Mouse (Mus musculus): ENCODE results near the gene Ripor3.

Ripor3 gene

DNA sequence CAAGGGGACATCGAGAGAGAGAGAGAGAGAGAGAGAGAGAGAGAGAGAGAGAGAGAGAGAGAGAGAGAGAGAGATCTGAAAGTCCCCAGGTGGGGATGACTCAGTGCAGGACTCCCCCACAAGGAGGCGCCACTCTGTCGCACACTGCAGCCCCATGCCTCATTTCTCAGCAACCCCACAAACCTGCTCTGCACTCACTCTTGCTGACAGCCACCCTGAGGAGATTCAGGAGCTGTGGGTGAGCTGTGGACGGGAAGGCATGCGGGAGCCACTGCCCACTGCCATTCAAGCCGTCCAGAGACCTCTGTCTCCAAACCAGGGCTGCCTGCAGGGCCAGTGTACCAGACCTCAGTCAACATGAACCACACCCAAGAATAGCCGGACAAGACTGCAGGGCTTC, 23.7 kb downstream of the Ripor3 start:
- DNase-seq (ENCODE audit: low spot score): no peak

DNA sequence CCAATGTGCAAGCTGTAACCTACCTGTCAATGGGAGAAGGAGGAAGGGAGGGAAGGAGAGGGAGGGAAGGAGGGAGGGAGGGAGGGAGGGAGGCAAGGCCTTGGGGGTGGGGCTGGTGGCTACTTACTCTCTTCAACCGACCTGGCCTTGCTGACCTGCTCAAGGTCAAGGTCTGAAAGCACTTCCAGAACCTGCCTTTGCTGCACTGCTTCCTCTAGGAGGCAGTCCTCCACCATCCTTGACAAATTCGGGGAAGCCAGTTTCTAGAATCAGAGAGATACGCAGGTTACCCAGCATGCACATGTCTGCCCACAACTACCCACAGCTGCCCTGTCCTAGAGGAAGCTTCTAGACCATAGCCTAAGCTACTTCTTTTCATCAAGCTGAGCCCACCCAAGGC, 25.5 kb downstream of the Ripor3 start:
- DNase-seq (ENCODE audit: low spot score): no peak

DNA sequence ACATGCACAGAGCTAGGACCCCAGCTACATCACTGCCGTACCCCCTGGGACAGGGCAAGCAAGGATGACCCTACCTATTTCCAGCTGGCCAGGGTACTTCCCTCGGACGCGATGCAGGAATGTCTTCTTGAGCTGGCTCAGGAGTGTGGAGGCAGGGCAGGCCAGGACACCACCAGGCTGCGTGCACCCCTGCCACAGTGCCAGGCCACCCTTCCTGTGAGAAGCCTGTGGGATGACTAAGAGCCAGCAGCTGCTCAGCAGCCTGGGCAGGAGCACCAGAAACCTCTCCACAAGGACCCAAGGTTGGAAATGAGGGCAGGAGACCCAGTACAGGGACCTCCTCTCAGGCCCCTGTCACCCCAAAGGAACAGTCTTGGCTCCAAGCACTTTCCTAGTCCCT, 26.0 kb downstream of the Ripor3 start:
- DNase-seq (ENCODE audit: low spot score): no peak

DNA sequence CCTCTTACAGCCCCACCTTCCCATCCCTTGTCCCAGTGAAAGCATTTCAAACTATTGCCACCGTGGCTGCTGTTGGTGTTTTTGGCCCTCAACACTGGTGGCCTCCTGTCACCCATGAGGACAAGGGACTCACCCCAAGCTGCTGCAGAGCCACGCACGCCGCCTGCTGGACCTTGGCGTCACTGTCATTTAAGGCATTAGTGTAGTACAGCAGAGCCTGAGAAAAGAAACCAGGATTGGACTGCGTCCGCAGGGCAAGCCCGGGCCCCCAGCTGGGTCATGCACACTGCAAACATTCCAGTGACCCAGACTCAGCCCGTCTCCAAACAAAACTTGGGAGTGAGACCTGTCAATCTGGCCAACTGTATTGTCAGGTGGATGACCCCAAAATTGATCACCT, 27.8 kb downstream of the Ripor3 start:
- no peak for DNase-seq (ENCODE audit: low spot score)

DNA sequence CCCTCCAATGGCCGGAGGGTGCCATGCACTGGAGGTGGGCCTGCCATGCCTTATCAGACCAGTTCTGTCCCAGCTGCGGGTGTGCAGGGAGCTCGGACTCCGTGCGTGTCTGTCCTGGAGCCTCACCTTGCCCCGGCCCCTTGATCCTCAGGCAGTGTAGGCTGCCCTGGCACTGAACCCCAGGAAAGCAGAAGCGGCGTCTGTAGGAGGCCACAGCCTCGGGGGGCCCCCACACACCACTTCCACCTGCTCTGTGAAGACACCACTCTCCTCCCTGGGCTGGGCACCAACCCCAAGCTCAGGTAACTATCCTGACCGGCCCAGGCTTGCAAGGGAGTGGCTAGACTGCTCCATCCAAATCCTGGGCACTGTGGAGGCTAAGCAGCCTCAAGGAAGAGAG, 30.0 kb downstream of the Ripor3 start:
- DNase-seq (ENCODE audit: low spot score): no peak

DNA sequence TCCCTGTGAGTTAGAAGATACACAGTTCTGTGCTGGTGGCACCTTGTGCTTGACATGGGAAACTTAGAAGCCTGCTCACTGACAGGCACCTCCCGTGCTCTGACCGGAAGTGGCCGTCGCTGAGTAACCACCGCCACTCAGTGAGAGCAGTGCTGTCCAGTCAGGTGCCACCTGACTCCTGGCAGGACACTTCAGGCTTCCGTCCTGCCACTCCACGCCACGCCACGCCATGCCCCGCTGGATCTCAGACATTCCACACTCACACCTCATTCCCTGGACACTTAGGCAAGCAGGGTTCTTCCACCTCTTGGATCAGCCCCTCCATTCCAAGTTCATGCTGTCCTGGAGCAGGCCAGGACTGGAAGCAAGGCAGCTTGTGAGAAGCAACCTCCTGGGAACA, 32.1 kb downstream of the Ripor3 start:
- no peak for DNase-seq (ENCODE audit: low spot score)

DNA sequence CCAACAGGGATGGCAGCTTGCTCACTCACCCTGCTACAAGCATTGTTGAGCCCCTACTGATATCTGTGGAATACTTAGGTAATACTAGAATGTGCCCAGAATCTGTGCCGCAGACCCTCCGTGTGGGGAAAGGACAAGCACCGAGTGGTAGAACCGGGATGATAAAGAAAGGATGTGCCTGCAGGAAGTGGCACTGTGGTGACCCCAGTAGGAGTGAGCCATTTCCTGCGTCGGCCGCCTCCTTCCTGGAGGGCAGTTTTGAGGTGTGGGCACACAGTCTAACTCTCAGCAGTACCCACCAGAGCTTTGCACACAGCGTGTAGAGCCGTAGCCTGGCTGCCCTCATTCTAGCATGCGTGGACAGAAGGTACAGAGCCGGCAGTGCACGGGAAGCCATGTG, 34.7 kb downstream of the Ripor3 start:
- no peak for DNase-seq (ENCODE audit: low spot score)

DNA sequence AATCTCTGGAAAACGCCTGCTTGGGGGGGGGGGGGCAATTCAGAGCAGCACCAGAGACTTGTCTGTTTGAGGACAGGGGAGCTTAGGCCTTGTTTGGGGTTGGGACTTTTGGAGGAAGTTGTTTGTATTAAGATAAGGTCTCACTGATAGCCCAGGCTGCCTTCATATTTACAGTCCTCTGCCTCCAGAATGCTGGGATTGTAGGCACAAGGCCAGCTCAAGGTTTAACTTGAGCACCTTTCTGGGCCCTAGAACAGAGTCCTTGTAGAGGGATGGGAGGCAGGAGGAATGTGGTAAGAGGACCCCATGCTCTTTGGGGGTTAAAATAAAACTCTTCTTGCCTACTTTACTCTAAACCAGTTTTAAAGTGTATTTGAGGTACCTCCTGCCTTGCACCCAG, 37.6 kb downstream of the Ripor3 start:
- DNase-seq (ENCODE audit: low spot score): no peak

DNA sequence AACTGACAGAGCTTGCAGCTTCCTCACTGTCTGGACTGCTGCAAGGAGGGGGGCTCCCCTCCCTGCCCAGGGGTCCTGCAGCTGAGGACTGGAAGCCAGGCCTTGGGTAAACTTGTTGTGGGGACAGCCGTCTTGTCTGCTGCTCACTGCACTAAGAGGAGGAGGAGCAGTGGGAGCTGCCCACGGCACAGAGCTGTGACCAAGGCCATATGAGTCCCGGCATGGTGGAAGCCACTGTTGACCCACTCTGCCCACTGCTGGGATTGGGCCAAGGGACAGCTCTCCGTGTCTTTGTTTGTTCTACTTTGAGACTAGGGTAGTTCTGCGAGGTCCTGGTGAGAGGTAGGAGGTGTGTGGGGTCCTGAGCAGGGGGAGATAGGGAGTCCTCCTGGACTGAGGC, 38.3 kb downstream of the Ripor3 start:
- DNase-seq (ENCODE audit: low spot score): peak; percentile 57

DNA sequence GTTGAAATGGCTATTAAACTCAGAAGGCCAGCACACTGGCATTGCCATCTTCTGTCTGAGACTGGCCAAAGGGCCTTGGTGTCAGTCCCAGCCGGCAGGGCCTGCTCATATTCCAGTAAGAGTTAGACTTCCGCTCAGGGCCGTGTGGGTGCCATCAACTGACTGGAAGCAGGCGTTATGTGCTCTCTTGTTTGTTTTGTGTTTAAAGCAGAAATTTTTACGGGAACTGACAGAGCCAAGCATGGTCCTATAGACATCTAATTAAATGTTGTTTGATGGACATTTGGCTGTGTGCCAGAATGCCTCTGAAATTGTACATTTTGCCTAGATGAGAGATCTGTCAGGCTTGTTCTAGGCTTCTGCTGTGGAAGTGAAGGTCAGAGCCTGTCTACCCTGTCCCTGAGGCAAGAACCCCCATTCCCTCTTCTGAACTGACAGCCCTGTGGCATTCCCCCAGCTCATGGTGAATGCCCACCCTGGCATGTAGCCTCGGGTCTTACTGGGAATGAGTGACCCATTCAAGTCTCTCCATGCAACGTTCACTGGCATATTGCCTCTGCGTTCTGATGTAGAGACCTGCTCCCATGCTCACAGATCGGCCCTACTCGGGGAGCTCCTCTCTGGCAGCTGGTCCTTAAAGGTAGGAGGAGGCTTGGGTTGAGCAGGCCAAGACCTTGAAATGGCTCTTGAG, 40.4 kb downstream of the Ripor3 start:
- no peak for DNase-seq (ENCODE audit: low spot score)

DNA sequence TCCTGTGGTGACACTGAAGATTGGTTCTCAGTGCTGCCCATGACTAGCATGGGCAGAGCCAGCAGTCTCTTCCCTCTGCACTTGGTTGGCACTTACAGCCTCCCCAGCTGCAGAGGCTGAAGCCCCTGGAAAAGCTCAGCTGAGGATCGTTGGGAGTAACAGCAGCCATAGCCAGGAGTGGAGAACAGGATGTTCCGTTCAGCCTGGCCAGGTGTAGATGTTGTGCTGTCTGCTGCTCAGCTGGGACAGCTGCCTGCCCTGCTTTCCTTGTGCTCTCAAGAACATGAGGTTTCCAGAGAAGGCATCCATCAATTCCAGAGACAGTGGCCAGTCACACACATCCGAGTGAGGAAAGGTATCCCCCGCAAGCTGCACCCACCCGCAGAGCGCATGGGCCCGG, 41.9 kb downstream of the Ripor3 start:
- no peak for DNase-seq (ENCODE audit: low spot score)

DNA sequence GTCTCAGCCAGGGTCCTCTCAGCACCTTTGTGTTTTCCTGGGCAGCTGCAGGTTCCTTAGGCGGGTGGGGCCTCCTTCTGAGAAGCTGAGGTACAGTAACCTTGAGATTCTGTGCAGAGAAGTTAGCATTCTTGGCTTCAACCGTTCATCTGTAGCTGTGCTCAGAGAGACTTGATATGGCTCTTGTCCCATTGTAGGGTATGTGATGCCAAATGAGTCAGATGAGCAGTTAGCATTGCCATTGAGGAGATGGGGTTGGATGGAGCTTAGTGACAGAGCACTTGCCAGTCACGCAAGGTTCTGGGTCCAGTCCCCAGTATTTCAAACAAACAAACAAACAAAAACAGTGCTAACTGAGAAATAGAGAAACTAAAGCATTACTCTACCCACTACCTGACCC, 44.5 kb downstream of the Ripor3 start:
- no peak for DNase-seq (ENCODE audit: low spot score)

DNA sequence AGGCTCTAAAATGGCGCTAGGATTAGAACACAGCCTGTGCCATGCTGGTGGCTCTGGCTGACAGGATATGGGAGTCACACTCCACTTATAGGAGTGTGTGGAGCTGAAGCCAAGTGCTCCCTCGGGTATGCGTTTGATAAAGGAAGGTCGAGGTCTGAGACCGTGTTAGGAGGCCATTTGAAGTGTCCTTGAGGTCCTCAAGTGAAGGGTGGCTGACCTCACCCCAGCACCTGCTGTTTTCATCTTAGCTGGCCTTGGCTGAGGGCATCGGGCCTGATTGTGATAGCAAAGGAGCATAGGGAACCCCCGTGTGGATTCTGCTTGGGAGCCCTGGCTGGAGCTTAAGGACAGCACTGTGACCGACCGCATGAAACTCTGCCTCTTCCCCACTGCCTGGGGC, 46.1 kb downstream of the Ripor3 start:
- peak; percentile 59 for DNase-seq (ENCODE audit: low spot score)

DNA sequence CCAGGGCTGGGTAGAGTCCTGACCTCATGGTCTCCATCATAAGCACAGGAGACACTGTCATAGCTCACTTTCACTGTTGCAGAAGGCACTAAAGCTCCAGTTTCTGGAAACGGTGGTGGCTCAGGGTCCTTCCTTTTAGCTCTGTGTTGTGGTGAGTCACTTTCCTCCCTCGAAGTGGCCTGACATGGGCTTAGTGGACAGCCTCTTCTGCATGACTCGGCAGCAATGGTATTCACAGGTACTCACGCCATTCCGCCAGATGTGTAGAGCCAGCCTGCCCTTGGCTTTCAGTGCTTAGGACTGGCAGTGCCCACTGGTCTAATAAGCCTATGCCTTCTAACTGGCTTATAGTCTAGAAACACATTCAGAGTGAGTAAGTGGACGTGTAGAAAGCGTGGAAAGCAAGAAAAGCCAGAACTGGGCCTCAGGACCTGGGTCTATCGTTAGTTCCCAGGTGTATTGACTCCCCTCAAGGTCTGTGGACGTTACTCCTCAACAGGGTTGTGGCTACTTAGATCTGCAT, 46.6 kb downstream of the Ripor3 start:
- no peak for DNase-seq (ENCODE audit: low spot score)

DNA sequence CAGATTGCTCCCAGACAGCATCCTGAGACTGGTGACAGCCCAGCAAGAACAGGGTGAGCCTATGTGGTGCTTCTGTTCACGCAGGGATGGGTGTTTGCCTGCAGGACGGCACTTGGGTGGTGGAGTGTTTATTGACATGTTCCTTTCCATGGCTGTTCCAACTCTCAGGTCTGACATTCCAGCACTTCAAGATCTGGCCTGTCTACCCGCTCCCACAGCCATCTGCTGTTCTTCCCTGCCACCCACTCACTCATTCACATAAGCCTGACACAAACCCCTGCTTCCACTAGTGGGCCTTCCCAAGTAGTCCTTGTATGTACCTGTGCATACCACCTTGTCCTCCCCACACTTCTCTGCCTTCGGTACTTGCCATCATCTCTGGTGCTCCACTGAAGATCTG, 47.2 kb downstream of the Ripor3 start:
- DNase-seq (ENCODE audit: low spot score): no peak

DNA sequence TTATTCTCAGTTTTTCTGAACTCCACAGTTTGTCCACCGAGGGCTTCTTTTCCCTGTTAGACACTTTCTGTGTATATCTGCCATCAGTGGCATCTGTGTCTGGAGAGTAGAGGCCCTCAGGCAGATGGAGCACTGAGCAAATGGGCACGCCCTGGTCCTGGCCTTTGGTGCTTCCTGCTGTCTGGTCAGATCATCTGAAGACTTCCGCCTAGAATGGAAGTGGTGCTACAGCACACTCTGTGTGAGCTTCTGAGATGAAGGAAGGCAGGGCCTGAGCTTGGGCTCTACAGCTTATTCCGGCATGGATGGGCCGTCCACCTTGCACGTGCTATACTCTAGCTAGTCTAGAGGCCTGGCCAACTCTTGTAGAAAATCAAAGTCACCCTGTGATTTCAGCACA, 48.1 kb downstream of the Ripor3 start:
- DNase-seq (ENCODE audit: low spot score): no peak

DNA sequence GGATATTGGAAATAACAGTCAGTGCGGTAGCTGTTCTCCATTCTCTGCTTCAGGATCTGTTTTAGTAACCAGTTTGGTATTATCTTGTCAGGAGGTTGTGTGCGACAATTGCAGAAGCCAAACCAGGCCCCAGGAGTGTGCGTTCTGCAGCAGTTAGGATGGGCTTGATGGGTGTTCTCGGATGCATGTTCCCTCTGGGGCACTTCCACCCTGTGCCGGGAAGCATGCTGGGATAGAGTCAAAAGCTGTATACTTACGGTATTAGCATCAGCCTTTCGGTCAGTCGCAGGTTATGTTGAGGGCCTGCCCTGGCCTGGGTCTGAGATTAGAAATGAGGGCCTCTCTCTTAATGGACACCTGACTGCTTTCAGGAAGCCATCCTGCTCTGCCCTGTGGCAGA, 49.8 kb downstream of the Ripor3 start:
- DNase-seq (ENCODE audit: low spot score): no peak

DNA sequence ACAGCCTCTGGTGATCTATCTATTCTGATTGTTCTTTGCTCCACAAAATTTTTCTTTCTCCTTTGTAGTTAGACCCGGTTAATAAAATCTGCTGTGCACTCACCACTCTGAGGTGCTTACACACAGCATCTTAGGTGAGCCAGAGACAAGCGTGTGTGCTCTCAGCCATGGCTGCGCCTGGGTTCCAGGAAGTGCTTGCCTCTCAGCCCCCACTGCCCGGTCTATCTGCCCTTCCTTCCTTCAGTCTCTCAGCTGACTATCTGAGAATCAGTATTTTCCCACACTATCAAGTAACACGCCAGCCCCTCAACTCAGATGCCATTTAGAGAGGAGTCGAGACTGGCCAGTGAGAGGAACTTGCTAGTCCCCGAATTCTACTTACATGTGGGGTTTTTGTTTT, 50.4 kb downstream of the Ripor3 start:
- DNase-seq (ENCODE audit: low spot score): no peak

DNA sequence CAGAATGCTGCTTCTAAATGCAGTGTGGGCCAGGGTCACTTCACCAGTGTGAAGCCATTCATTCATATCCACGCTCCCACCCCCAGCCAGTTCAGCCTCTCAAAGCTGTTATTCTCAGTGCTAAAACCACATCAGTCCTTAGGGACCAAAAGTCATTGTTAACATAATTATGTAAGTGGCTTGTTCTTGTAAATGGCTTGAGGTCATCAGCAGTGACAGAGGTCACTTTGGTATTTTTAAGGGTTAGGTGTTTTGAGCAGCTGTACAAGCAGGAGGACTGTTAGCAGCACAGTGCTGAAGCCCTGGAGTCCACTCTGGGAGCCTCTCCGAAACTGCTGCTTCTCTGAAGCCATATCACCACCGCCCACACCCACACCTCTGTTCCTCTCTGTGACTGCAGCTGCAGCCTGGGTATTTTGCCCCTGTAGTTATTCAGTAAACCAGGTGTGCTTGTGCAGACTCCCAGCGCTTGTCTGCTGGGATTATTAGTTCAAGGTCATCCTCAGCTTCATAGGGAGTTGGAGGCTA, 51.0 kb downstream of the Ripor3 start:
- DNase-seq (ENCODE audit: low spot score): no peak

DNA sequence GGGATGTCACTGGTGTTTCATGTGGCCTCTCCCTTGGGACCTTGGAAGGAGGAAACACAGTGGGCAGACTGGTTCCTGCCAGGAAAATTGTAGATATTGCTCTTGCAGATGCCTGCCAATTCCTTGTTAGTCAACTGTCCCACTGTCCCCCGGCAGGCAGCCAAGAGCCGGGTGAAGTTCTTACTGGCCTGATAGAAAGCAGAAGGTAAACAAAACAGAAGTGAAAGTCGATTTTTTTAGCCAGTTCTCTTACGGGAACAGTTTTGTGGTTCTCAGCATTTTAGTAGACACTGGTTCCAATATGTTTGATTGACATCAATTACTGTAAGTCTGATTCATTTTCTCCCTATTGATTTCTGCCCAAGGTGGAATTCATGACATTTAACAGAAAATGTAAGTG, 51.6 kb downstream of the Ripor3 start:
- peak; percentile 90 for DNase-seq (ENCODE audit: low spot score)

DNA sequence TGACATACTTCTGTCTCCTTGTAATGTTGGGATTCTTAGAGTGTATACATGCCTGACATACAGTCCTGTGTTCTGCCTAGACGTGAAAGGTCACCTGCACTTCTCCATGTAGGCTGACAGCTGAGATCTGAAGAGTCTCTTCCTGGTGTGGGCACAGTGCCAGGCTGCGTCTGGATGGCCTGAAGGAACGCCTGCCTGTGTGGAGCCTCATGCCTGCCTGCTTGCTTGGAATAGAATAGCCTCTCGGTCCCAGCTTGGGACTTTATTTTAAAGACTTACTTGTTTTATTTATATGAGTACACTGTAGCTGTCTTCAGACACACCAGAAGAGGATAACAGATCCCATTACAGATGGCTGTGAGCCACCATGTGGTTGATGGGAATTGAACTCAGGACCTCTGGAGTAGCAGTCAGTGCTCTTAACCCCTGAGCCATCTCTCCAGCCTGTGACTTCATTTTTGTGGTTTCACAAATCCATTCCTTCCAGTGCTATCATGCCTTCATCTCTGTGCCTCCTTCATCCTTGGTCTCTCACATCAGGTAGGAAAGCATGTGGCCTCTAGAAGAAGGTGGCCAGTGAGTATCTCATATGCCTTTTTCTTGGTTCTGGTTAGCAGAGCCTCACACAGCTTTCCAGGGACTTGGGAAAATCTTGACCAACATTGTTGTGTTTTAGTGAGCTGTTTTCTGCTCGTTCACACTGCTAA, 52.2 kb downstream of the Ripor3 start:
- no peak for DNase-seq (ENCODE audit: low spot score)

DNA sequence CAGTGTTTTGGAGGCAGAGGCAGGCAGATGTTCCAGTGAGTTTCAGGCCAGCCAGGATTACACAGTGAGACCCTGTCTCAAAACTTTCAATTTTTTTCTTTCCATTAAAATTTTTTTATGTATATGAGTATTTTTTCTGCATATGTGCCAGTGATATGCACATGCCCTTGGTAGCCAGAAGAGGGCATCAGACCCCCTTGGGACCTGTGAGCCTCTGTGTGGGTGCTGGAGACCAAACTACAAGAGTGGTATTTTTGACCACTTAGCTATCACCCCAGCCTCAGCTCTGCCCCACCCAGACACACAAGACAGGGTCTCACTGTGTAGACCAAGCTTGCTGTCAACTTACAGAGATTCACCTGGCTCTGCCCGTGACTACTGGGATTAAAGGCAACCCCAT, 52.9 kb downstream of the Ripor3 start:
- no peak for DNase-seq (ENCODE audit: low spot score)

DNA sequence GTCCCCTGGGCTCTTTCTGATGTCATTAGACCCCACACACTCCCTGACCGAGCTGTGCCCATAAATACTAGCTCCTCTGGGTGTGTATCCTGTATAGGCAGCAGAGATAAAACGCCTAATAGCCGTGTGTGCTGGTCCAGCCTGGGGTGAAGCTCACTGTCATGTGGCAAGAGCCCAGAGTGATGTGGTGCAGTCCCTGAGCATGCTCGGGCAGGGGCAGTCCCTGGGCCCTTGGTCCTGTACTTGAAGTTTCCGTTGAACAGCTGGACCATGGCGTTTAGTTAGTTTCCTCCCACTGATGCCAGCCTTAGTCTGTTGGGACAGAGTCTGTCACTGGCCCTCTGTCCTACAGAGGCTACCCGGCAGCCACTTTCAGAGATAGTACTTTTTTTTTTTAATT, 55.5 kb downstream of the Ripor3 start:
- no peak for DNase-seq (ENCODE audit: low spot score)

DNA sequence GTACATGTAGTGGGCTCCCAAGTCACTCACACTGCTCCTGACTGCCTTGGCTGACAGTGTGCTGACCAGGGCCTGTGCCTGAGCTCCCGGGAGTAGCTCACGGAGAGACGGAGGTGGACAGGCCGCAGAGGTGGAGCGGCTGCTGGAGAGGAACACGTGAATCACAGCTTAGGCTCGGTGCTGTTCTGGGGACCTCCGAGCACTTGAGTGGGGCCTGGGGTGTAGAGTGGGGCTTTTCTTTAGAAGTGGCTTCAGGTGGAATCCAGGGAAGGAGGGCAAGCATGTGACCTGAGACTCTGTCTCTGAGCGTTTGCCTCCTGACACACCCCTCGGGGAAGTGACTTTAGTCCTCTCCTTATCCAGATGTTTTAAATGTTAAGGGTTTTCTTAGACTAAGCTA, 56.6 kb downstream of the Ripor3 start:
- DNase-seq (ENCODE audit: low spot score): no peak

All from ovary, adult 18-20 months (tissue).